Mouse (Mus musculus): ENCODE measurements around the gene Svep1. TPM values are rescaled to one million over a fixed set of nuclear protein-coding genes. Genes with fewer than 3 reads are reported as not detected.

Svep1 gene
- total RNA-seq (2021), result 1 to 10 TPM in 1 of 2 experiments, under 1 TPM in 1; 0.81 to 1.1 TPM

- peak; percentile 11 to 16 for DNase-seq (ENCODE audit: extremely low spot score in 1 of 2, low spot score in 1 of 2)
Measured at GRCm38 (mm10) chr4:58206115-58206945, at the start of gene Svep1. Gene Svep1, minus strand, starts transcription at chr4:58206859.

GRCm38 (mm10) chr4:58253410-58253809 lies 46.8 kb upstream of the Svep1 start:
- DNase-seq (ENCODE audit: extremely low spot score in 1 of 2, low spot score in 1 of 2), result peak in 1 of 2 experiments; percentile 61

DNA sequence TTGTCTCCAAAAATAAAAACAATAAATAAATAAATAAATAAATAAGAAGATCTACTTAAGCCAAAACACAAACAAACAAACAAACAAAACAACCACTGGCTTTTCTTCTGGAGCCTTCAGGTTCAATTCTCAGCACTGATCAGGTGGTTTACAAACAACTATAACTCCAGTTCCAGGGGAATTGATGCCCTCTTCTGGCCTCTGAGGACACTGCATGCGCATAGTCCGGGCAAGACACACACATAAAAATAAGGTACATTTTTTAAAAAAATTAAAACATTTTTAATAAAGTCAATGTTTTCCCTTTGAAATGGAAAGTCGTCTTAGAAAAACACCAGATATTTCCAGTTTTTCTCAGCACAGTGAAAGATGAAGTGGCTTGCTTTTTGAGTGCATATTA lies 45.7 kb upstream of the Svep1 start:
- DNase-seq (ENCODE audit: extremely low spot score in 1 of 2, low spot score in 1 of 2), result no peak

GRCm38 (mm10) chr4:58245544-58245943 lies 38.9 kb upstream of the Svep1 start:
- no peak for DNase-seq (ENCODE audit: extremely low spot score in 1 of 2, low spot score in 1 of 2)

- no peak for DNase-seq (ENCODE audit: extremely low spot score in 1 of 2, low spot score in 1 of 2)
Measured at GRCm38 (mm10) chr4:58240416-58240815, 33.8 kb upstream of the Svep1 start.

GRCm38 (mm10) chr4:58235828-58236227 lies 29.2 kb upstream of the Svep1 start:
- DNase-seq (ENCODE audit: extremely low spot score in 1 of 2, low spot score in 1 of 2), result no peak

DNA sequence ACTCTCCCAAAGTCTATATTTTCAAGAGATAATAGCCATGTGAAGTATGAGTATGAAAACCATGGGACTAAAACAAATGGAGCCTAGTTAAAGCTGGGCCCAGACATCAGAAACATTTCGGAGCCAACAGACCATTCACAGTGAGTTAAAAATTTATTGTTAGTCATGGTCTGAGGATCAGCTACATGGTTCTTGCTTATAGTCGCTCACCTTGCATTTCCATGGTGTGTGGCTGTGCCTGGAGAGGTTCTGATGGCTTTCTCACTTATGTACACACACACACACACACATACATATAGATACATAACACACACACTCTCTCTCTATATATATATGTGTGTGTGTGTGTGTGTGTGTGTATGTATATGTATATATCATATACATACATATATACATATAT lies 16.8 kb upstream of the Svep1 start:
- no peak for DNase-seq (ENCODE audit: extremely low spot score in 1 of 2, low spot score in 1 of 2)

DNA sequence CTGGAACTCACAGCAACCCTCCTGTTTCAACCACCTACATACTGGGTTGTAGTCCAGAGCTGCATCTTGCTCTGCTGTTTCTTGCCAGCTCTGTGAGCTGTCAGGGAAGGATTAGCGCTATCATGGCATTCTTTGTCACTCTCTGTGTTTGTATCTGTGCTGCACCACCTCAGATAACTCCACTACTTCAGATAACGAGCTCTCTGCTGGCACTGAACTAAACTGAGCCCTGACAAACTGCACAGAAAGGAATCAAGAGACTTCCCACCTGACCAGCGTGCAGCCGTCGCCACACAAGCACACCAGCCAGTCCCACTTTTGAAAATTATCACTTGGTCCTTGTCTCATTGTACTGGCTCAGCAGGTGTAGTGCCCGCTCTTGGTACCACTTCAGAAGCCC lies 4.7 kb upstream of the Svep1 start:
- DNase-seq (ENCODE audit: extremely low spot score in 1 of 2, low spot score in 1 of 2), result no peak

DNA sequence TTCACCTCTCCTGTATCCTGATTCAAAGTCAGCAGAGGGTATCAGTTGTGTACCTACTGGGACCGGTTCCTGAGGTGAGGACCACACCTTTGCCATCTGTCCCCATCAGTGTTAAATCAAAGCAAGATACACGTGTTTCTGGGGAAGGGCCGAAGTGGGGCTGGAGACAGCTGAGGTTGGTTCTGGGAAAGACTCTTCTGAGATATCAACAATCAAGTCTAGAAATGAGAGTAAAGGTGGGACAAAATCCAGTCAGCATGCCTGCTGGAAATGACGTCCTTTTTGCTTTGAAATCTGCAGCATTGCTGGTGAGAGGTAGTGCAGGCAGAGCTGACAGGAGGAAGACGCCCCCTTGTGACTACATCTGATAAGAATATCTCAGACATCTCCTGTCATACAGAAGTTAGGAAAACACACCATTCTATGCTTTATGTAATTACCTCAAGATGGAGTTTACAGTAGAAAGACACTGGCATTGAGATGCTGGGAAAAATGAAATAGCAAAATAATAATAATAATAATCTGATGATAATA lies 4.0 kb upstream of the Svep1 start:
- no peak for DNase-seq (ENCODE audit: extremely low spot score in 1 of 2, low spot score in 1 of 2)

- no peak for DNase-seq (ENCODE audit: extremely low spot score in 1 of 2, low spot score in 1 of 2)
Measured at GRCm38 (mm10) chr4:58205750-58206114, 927 bp downstream of the Svep1 start.

- no peak for DNase-seq (ENCODE audit: extremely low spot score in 1 of 2, low spot score in 1 of 2)
Measured at GRCm38 (mm10) chr4:58201703-58202102, 5.0 kb downstream of the Svep1 start.

- no peak for DNase-seq (ENCODE audit: extremely low spot score in 1 of 2, low spot score in 1 of 2)
Measured at GRCm38 (mm10) chr4:58200826-58201225, 5.8 kb downstream of the Svep1 start.

- no peak for DNase-seq (ENCODE audit: extremely low spot score in 1 of 2, low spot score in 1 of 2)
Measured at GRCm38 (mm10) chr4:58197230-58197629, 9.4 kb downstream of the Svep1 start.

GRCm38 (mm10) chr4:58196795-58197194 lies 9.9 kb downstream of the Svep1 start:
- DNase-seq (ENCODE audit: extremely low spot score in 1 of 2, low spot score in 1 of 2), result no peak

GRCm38 (mm10) chr4:58195936-58196335 lies 10.7 kb downstream of the Svep1 start:
- DNase-seq (ENCODE audit: extremely low spot score in 1 of 2, low spot score in 1 of 2), result no peak

DNA sequence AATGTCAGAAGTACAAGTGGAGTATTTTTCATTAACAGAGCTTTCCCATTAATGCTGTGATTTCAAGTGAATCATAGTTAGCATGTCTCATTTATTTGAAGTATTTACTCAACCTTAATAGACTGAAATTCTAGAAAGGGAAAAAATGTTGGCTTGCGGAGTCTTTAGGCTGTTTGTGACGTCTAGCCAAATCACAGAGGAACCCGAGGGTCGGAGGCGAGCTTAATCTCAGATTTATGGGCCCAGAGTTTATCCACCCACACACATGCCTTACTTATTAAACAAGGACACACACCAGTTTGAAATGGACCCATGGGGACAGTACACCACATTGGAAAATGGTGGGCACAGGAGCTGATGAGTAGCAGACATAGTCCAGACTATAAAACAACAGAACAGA lies 17.4 kb downstream of the Svep1 start:
- DNase-seq (ENCODE audit: extremely low spot score in 1 of 2, low spot score in 1 of 2), result no peak

GRCm38 (mm10) chr4:58185401-58185800 lies 21.3 kb downstream of the Svep1 start:
- DNase-seq (ENCODE audit: extremely low spot score in 1 of 2, low spot score in 1 of 2), result no peak

GRCm38 (mm10) chr4:58184681-58185341 lies 21.8 kb downstream of the Svep1 start:
- DNase-seq (ENCODE audit: extremely low spot score in 1 of 2, low spot score in 1 of 2), result no peak

- DNase-seq (ENCODE audit: extremely low spot score in 1 of 2, low spot score in 1 of 2), result no peak
Measured at GRCm38 (mm10) chr4:58183897-58184296, 22.8 kb downstream of the Svep1 start.

DNA sequence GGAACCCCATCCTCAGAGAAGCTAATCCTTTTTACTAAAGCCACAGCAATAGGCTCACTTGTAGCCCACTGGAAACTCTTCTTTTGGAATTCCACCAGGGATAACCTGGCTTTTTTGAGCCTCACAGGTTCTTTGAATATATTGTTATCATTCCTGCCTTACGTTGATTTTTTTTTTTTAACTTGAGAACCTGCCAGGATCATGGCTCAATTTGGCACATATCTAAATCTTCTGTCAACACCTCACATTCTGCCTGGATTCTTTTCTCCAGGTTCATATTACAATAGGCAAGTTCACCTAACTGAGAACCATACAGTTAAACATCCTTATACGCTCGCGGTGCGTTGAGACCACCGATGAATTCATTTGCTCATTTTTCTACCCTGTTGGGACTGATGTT lies 28.2 kb downstream of the Svep1 start:
- no peak for DNase-seq (ENCODE audit: extremely low spot score in 1 of 2, low spot score in 1 of 2)

GRCm38 (mm10) chr4:58177256-58177655 lies 29.4 kb downstream of the Svep1 start:
- DNase-seq (ENCODE audit: extremely low spot score in 1 of 2, low spot score in 1 of 2), result no peak

All from layer of hippocampus, postnatal 25 days (tissue).